Mouse (Mus musculus): ENCODE measurements at regions not wholly inside any gene's neighbourhood (a gene's known extent, or its start where the extent isn't known, plus 50 kb on each side); places are given as distances from the start of the nearest gene placed in this dataset.
A peak's percentile ranks its signal among the peaks of the same experiment; 100 is the strongest.

- no peak overlapping the region for H3K9ac ChIP-seq (ENCODE audit: low read depth, low read length)
- no peak overlapping the region for H3K27ac ChIP-seq (ENCODE audit: low read depth, low read length)
- ATAC-seq (replicated peaks; ENCODE audit: low FRiP score): no peak
- H3K9me3 ChIP-seq (ENCODE audit: control insufficient read depth, low read length): no peaks in the 10 kb centered on the region
- DNase-seq (ENCODE audit: low spot score): no peak
- 29% methylated on average over 18 of the region's 18 CpGs for WGBS
- 0 out of 2 replicates have a peak overlapping the region, but pooled peaks have one; percentile 13 for H3K4me2 ChIP-seq
- H3K4me3 ChIP-seq (ENCODE audit: low read depth, low read length): no peak overlapping the region
- H3K27me3 ChIP-seq (replicated peaks; ENCODE audit: control insufficient read depth, insufficient read depth, low read length): peaks cover 13% of the 10 kb centered on the region
- H3K4me1 ChIP-seq (replicated peaks; ENCODE audit: control insufficient read depth, insufficient read depth, low read length): no peaks in the 10 kb centered on the region
- no peaks in the 10 kb centered on the region for H3K36me3 ChIP-seq (ENCODE audit: control insufficient read depth, insufficient read depth, low read length)
Observed at GRCm38 (mm10) chr2:74965384-74966060, 139.9 kb downstream of the Mtx2 start.

GRCm38 (mm10) chr2:74970611-74971265, 145.1 kb downstream of the Mtx2 start:
- DNase-seq (ENCODE audit: low spot score) (no peak), ATAC-seq (replicated peaks; ENCODE audit: low FRiP score) (no peak)
- H3K9me3 ChIP-seq (ENCODE audit: control insufficient read depth, low read length): no peaks in the 10 kb centered on the region
- no peak overlapping the region for H3K4me2 ChIP-seq
- 67% methylated on average over 14 of the region's 14 CpGs for WGBS
- no peak overlapping the region for H3K4me3 ChIP-seq (ENCODE audit: low read depth, low read length)
- H3K36me3 ChIP-seq (ENCODE audit: control insufficient read depth, insufficient read depth, low read length): no peaks in the 10 kb centered on the region
- no peak overlapping the region for H3K27ac ChIP-seq (ENCODE audit: low read depth, low read length)
- peaks cover 4% of the 10 kb centered on the region for H3K27me3 ChIP-seq (replicated peaks; ENCODE audit: control insufficient read depth, insufficient read depth, low read length)
- H3K9ac ChIP-seq (ENCODE audit: low read depth, low read length): no peak overlapping the region
- no peaks in the 10 kb centered on the region for H3K4me1 ChIP-seq (replicated peaks; ENCODE audit: control insufficient read depth, insufficient read depth, low read length)

- Histone ChIP-seq H3K9ac (ENCODE audit: low read depth, low read length) (no peak overlapping the region), H3K27ac (ENCODE audit: low read depth, low read length) (no peak overlapping the region), H3K4me3 (ENCODE audit: low read depth, low read length) (no peak overlapping the region), H3K36me3 (ENCODE audit: control insufficient read depth, insufficient read depth, low read length) (no peaks in the 10 kb centered on the region), H3K27me3 (replicated peaks; ENCODE audit: control insufficient read depth, insufficient read depth, low read length) (no peaks in the 10 kb centered on the region), H3K4me2 (no peak overlapping the region), H3K9me3 (ENCODE audit: control insufficient read depth, low read length) (no peaks in the 10 kb centered on the region), H3K4me1 (replicated peaks; ENCODE audit: control insufficient read depth, insufficient read depth, low read length) (no peaks in the 10 kb centered on the region)
- ATAC-seq (replicated peaks; ENCODE audit: low FRiP score) (no peak), DNase-seq (ENCODE audit: low spot score) (no peak)
- WGBS: 76% methylated on average over 6 of the region's 6 CpGs
Observed at GRCm38 (mm10) chr2:74973386-74973785, 147.8 kb downstream of the Mtx2 start.

GRCm38 (mm10) chr2:74974595-74975325, 149.2 kb downstream of the Mtx2 start:
- Histone ChIP-seq H3K27me3 (replicated peaks; ENCODE audit: control insufficient read depth, insufficient read depth, low read length) (no peaks in the 10 kb centered on the region), H3K9me3 (ENCODE audit: control insufficient read depth, low read length) (no peaks in the 10 kb centered on the region), H3K4me2 (no peak overlapping the region), H3K27ac (ENCODE audit: low read depth, low read length) (no peak overlapping the region), H3K9ac (ENCODE audit: low read depth, low read length) (no peak overlapping the region), H3K4me3 (ENCODE audit: low read depth, low read length) (no peak overlapping the region), H3K36me3 (ENCODE audit: control insufficient read depth, insufficient read depth, low read length) (no peaks in the 10 kb centered on the region), H3K4me1 (replicated peaks; ENCODE audit: control insufficient read depth, insufficient read depth, low read length) (no peaks in the 10 kb centered on the region)
- no peak for DNase-seq (ENCODE audit: low spot score)
- no peak for ATAC-seq (replicated peaks; ENCODE audit: low FRiP score)
- 63% methylated on average over 16 of the region's 16 CpGs for WGBS

GRCm38 (mm10) chr2:74977348-74977747, 151.7 kb downstream of the Mtx2 start:
- DNase-seq (ENCODE audit: low spot score) (no peak), ATAC-seq (replicated peaks; ENCODE audit: low FRiP score) (no peak)
- no peaks in the 10 kb centered on the region for H3K4me1 ChIP-seq (replicated peaks; ENCODE audit: control insufficient read depth, insufficient read depth, low read length)
- H3K9me3 ChIP-seq (ENCODE audit: control insufficient read depth, low read length): no peaks in the 10 kb centered on the region
- H3K4me2 ChIP-seq: no peak overlapping the region
- H3K4me3 ChIP-seq (ENCODE audit: low read depth, low read length): no peak overlapping the region
- no peak overlapping the region for H3K9ac ChIP-seq (ENCODE audit: low read depth, low read length)
- no peak overlapping the region for H3K27ac ChIP-seq (ENCODE audit: low read depth, low read length)
- no peaks in the 10 kb centered on the region for H3K36me3 ChIP-seq (ENCODE audit: control insufficient read depth, insufficient read depth, low read length)
- no peaks in the 10 kb centered on the region for H3K27me3 ChIP-seq (replicated peaks; ENCODE audit: control insufficient read depth, insufficient read depth, low read length)
- 90% methylated on average over 3 of the region's 3 CpGs for WGBS

GRCm38 (mm10) chr2:74977828-74978227, 152.2 kb downstream of the Mtx2 start:
- Histone ChIP-seq H3K9ac (ENCODE audit: low read depth, low read length) (no peak overlapping the region), H3K4me3 (ENCODE audit: low read depth, low read length) (no peak overlapping the region), H3K27ac (ENCODE audit: low read depth, low read length) (no peak overlapping the region), H3K4me1 (replicated peaks; ENCODE audit: control insufficient read depth, insufficient read depth, low read length) (no peaks in the 10 kb centered on the region), H3K27me3 (replicated peaks; ENCODE audit: control insufficient read depth, insufficient read depth, low read length) (no peaks in the 10 kb centered on the region), H3K4me2 (no peak overlapping the region), H3K9me3 (ENCODE audit: control insufficient read depth, low read length) (no peaks in the 10 kb centered on the region), H3K36me3 (ENCODE audit: control insufficient read depth, insufficient read depth, low read length) (no peaks in the 10 kb centered on the region)
- ATAC-seq (replicated peaks; ENCODE audit: low FRiP score): no peak
- 74% methylated on average over 1 of the region's 1 CpGs for WGBS
- DNase-seq (ENCODE audit: low spot score): no peak

GRCm38 (mm10) chr2:74981856-74982255, 156.3 kb downstream of the Mtx2 start:
- ATAC-seq (replicated peaks; ENCODE audit: low FRiP score): no peak
- Histone ChIP-seq H3K27ac (ENCODE audit: low read depth, low read length) (no peak overlapping the region), H3K9ac (ENCODE audit: low read depth, low read length) (no peak overlapping the region), H3K4me3 (ENCODE audit: low read depth, low read length) (no peak overlapping the region), H3K9me3 (ENCODE audit: control insufficient read depth, low read length) (no peaks in the 10 kb centered on the region), H3K4me1 (replicated peaks; ENCODE audit: control insufficient read depth, insufficient read depth, low read length) (no peaks in the 10 kb centered on the region), H3K36me3 (ENCODE audit: control insufficient read depth, insufficient read depth, low read length) (no peaks in the 10 kb centered on the region), H3K4me2 (no peak overlapping the region), H3K27me3 (replicated peaks; ENCODE audit: control insufficient read depth, insufficient read depth, low read length) (no peaks in the 10 kb centered on the region)
- WGBS: 84% methylated on average over 3 of the region's 3 CpGs
- DNase-seq (ENCODE audit: low spot score): no peak

- ATAC-seq (replicated peaks; ENCODE audit: low FRiP score) (no peak), DNase-seq (ENCODE audit: low spot score) (no peak)
- Histone ChIP-seq H3K4me3 (ENCODE audit: low read depth, low read length) (no peak overlapping the region), H3K9me3 (ENCODE audit: control insufficient read depth, low read length) (no peaks in the 10 kb centered on the region), H3K4me2 (no peak overlapping the region), H3K9ac (ENCODE audit: low read depth, low read length) (no peak overlapping the region), H3K27me3 (replicated peaks; ENCODE audit: control insufficient read depth, insufficient read depth, low read length) (no peaks in the 10 kb centered on the region), H3K4me1 (replicated peaks; ENCODE audit: control insufficient read depth, insufficient read depth, low read length) (no peaks in the 10 kb centered on the region), H3K27ac (ENCODE audit: low read depth, low read length) (no peak overlapping the region), H3K36me3 (ENCODE audit: control insufficient read depth, insufficient read depth, low read length) (no peaks in the 10 kb centered on the region)
- WGBS: 78% methylated on average over 3 of the region's 3 CpGs
Observed at GRCm38 (mm10) chr2:74993802-74994201, 168.2 kb downstream of the Mtx2 start.
